Mouse (Mus musculus) olfactory bulb, adult 2 months (tissue): ENCODE data around the gene Rhd. TPM values are rescaled to one million over a fixed set of nuclear protein-coding genes. Genes with fewer than 3 reads are reported as not detected.

Experiments
- H3K27ac ChIP-seq: fragments of 200-500 bp; 2 replicates; pipeline ENCODE4 v1.5.1; 2012; ENCODE audit warnings: low read depth, low read length; ENCODE audit not compliant: insufficient read depth
- H3K4me1 ChIP-seq: fragments of 200-500 bp; 2 replicates; pipeline ENCODE4 v1.6.1; 2012; ENCODE audit warnings: low read length; ENCODE audit not compliant: control insufficient read depth, insufficient read depth
- H3K4me3 ChIP-seq: fragments of 200-500 bp; 2 replicates; pipeline ENCODE4 v1.5.1; 2012; ENCODE audit warnings: mild to moderate bottlenecking, low read depth, low read length, moderate library complexity; ENCODE audit not compliant: insufficient read depth
- CTCF ChIP-seq: fragments of 200-500 bp; IDR thresholded peaks from 2 replicates; pipeline ENCODE4 v1.5.1; 2012; ENCODE audit warnings: low read depth, mild to moderate bottlenecking, low read length, moderate library complexity; ENCODE audit not compliant: insufficient read depth
- POLR2A ChIP-seq: fragments of 200-500 bp; IDR thresholded peaks from 2 replicates; pipeline ENCODE4 v1.6.1; 2012; ENCODE audit warnings: mild to moderate bottlenecking, low read depth, low read length, moderate library complexity; ENCODE audit not compliant: insufficient read depth
- WGBS: fragments of 180-500 bp; shearing (Covaris S2); methylation state at CpG from one replicate; pipeline ENCODE4 v1.1.7; 2018; 5-methylcytosine and 5-hydroxymethylcytosine counted together
- polyA plus RNA-seq: library from polyadenylated mRNA; stranded (reverse); fragments of >200 nt; gene quantifications from 2 replicates; pipeline ENCODE4 v1.2.4, GENCODE M21; 2012; ENCODE audit warnings: low replicate concordance; ENCODE audit not compliant: missing spikeins, insufficient read depth, insufficient read length

Gene Rhd
- polyA plus RNA-seq, 1 experiment = not detected

GRCm38 (mm10) chr4:134853259-134853636 lies 11.1 kb upstream of the Rhd start, which contains the start of gene Maco1:
Gene Maco1, minus strand, starts transcription at chr4:134853345.
- peak within 1 kb of the TSS; percentile 94 for H3K27ac ChIP-seq
- peak within 1 kb of the TSS; percentile 71 for H3K4me3 ChIP-seq
- TF ChIP-seq CTCF (no peak), POLR2A (no peak)

GRCm38 (mm10) chr4:134853637-134854485 lies 10.5 kb upstream of the Rhd start:
- 1% methylated on average over 91 of the region's 91 CpGs for WGBS
- peak overlapping the region; percentile 65 for H3K4me3 ChIP-seq
- no peak for TF ChIP-seq CTCF
- TF ChIP-seq POLR2A = peak; percentile 90
- H3K4me1 ChIP-seq = peaks cover 9% of the 10 kb centered on the region
- peak overlapping the region; percentile 94 for H3K27ac ChIP-seq

More at GRCm38 (mm10) chr4:134853259-134853636, 11.1 kb upstream of the Rhd start, which contains the start of gene Maco1:
- peaks cover 10% of the 10 kb centered on the region for H3K4me1 ChIP-seq
- under 1% methylated on average over 37 of the region's 38 CpGs for WGBS

DNA sequence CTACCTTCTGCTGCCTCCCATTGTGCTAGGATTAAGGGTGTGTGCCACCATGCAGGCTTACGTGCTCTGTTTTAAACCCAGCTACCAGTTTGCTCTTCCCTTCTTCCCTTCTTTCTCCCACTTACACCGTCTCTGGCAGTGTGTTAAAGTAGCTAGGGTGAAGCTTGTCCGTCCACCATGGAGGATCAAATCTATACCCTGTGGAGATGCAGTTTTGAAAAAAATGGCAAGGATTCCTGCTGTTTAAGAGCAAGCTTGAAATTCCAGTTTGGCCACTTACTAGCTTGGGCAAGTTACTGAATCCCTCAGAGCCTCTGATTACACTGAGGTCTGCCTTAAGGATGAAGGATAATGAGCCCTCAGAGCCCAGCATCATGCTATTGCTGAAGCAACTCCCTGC lies 9.0 kb upstream of the Rhd start:
- 85% methylated on average over 3 of the region's 3 CpGs for WGBS
- no peak overlapping the region for H3K27ac ChIP-seq
- TF ChIP-seq CTCF (no peak), POLR2A (no peak)

GRCm38 (mm10) chr4:134856056-134856455 lies 8.3 kb upstream of the Rhd start:
- no peak for TF ChIP-seq POLR2A
- no peak for TF ChIP-seq CTCF
- H3K27ac ChIP-seq = no peak overlapping the region
- H3K4me3 ChIP-seq = no peak overlapping the region
- peaks cover 7% of the 10 kb centered on the region; the same call in 1 of the 2 replicates for H3K4me1 ChIP-seq
- WGBS = 74% methylated on average over 5 of the region's 5 CpGs

More for the DNA sequence above, 9.0 kb upstream of the Rhd start:
- Histone ChIP-seq H3K4me1 (peaks cover 9% of the 10 kb centered on the region), H3K4me3 (no peak overlapping the region)

DNA sequence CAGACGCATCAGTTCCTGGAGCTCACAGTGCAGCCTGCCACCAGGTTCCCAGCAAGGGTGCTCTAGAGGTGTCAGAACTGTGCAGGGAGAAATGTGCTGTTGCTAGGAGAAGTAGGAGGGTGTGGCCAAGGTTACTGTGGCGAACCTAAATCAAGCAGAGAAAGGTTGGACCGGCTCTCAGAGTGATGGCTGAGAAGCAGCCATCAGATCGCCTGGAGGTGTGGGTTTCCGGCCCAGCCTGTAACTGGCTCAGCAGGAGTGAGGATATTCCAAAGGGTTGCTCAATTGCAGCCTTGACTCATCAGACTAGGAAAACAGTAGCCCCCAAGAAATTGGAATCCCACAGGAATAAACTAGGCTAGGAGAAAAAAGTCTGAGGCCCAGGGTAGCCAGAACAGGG lies 7.8 kb upstream of the Rhd start:
- WGBS = 55% methylated on average over 5 of the region's 5 CpGs
- peaks cover 7% of the 10 kb centered on the region; the same call in 1 of the 2 replicates for H3K4me1 ChIP-seq
- H3K27ac ChIP-seq = no peak overlapping the region
- TF ChIP-seq POLR2A = no peak
- no peak for TF ChIP-seq CTCF
- H3K4me3 ChIP-seq = no peak overlapping the region

DNA sequence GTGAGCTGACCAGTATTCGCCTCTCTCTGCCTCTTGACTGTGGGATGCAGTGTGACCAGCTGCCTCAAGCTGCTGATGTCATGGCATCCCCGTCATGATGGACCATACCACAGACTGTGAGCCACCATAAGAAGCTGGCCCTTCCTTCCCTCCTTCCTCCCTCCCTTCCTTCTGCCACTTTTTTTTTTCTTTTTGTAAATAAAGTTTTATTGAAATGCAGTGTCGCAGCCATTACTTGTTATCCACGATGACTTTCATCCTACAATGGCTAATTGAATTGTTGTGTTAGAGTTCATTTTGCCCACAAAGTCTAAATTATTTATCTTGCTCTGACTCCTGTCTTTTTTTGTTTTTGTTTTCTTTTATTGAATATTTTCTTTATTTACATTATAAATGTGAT lies 5.8 kb upstream of the Rhd start:
- WGBS = 92% methylated on average over 4 of the region's 4 CpGs
- Histone ChIP-seq H3K4me1 (peaks cover 7% of the 10 kb centered on the region; the same call in 1 of the 2 replicates), H3K27ac (no peak overlapping the region), H3K4me3 (no peak overlapping the region)
- no peak for TF ChIP-seq CTCF
- TF ChIP-seq POLR2A = no peak

- no peak for TF ChIP-seq CTCF
- TF ChIP-seq POLR2A = no peak
- Histone ChIP-seq H3K4me3 (no peak overlapping the region), H3K27ac (no peak overlapping the region), H3K4me1 (no peaks in the 10 kb centered on the region)
- 90% methylated on average over 6 of the region's 6 CpGs for WGBS
Observed at GRCm38 (mm10) chr4:134861884-134862283, 2.5 kb upstream of the Rhd start.

- Histone ChIP-seq H3K27ac (no peak overlapping the region), H3K4me3 (no peak overlapping the region), H3K4me1 (no peaks in the 10 kb centered on the region)
- WGBS = 72% methylated on average over 7 of the region's 7 CpGs
- no peak for TF ChIP-seq CTCF
- no peak for TF ChIP-seq POLR2A
Observed at GRCm38 (mm10) chr4:134862996-134863395, 1.3 kb upstream of the Rhd start.

GRCm38 (mm10) chr4:134865340-134865739 lies 1.0 kb downstream of the Rhd start:
- Histone ChIP-seq H3K27ac (no peak overlapping the region), H3K4me3 (no peak overlapping the region)
- TF ChIP-seq CTCF (no peak), POLR2A (no peak)

More at GRCm38 (mm10) chr4:134865340-134865739, 1.0 kb downstream of the Rhd start:
- 77% methylated on average over 6 of the region's 6 CpGs for WGBS
- no peaks in the 10 kb centered on the region for H3K4me1 ChIP-seq
